Mouse (Mus musculus) midbrain, embryonic 13.5 days (tissue): ENCODE results near the gene Mmp21. TPM values are rescaled to one million over a fixed set of nuclear protein-coding genes. Genes with fewer than 3 reads are reported as not detected.
"Not testable (repeated sequence)": the region's sequence is repeated elsewhere in the genome, so short reads cannot be mapped to it uniquely, and the experiment has no call there.

Experiments used
- ATAC-seq: fragments of 200-750 bp; cut with Nextera tagmentation; 2 replicates; pipeline ENCODE4 v1.8.0; 2017; ENCODE audit warnings: mild to moderate bottlenecking, moderate TSS enrichment, moderate library complexity
- H3K27ac ChIP-seq: fragments of 300-500 bp; sonication (generic); 2 replicates; pipeline ENCODE4 v1.5.1; 2015; ENCODE audit warnings: inconsistent platforms, mild to moderate bottlenecking, moderate library complexity
- H3K27me3 ChIP-seq: fragments of 300-500 bp; sonication (generic); 2 replicates; pipeline ENCODE4 v1.6.1; 2015; ENCODE audit warnings: mild to moderate bottlenecking, inconsistent platforms
- H3K36me3 ChIP-seq: fragments of 300-500 bp; sonication (generic); 2 replicates; pipeline ENCODE4 v1.6.1; 2015; ENCODE audit warnings: mild to moderate bottlenecking, inconsistent platforms
- H3K4me1 ChIP-seq: fragments of 300-500 bp; sonication (generic); replicated peaks from 2 replicates; pipeline ENCODE4 v1.6.1; 2015; ENCODE audit warnings: inconsistent platforms
- H3K4me2 ChIP-seq: fragments of 300-500 bp; sonication (generic); replicated peaks from 2 replicates; pipeline ENCODE4 v1.6.1; 2015; ENCODE audit warnings: moderate library complexity, mild to moderate bottlenecking, inconsistent platforms
- H3K4me3 ChIP-seq: fragments of 300-500 bp; sonication (generic); replicated peaks from 2 replicates; pipeline ENCODE4 v1.5.1; 2015; ENCODE audit warnings: mild to moderate bottlenecking, inconsistent platforms
- H3K9ac ChIP-seq: fragments of 300-500 bp; sonication (generic); replicated peaks from 2 replicates; pipeline ENCODE4 v1.6.1; 2015; ENCODE audit warnings: mild to moderate bottlenecking, inconsistent platforms
- H3K9me3 ChIP-seq: fragments of 300-500 bp; sonication (generic); 2 replicates; pipeline ENCODE4 v1.6.1; 2016; ENCODE audit warnings: mild to moderate bottlenecking, inconsistent platforms
- WGBS: fragments of 180-500 bp; shearing (Covaris S2); methylation state at CpG from one replicate; pipeline ENCODE4 v1.1.7; 2015; 5-methylcytosine and 5-hydroxymethylcytosine counted together
- polyA plus RNA-seq: library from polyadenylated mRNA; unstranded; fragments of >200 nt; fragmentation: Nextera tagmentation; extraction: Ambion mirVana; gene quantifications from 2 replicates; pipeline ENCODE4 v1.2.1, GENCODE M21; 2015

The Mmp21 gene
- polyA plus RNA-seq, 1 experiment from 2014 or later = 0.17 TPM

GRCm38 (mm10) chr7:133698021-133698709 is 18.3 kb upstream of the Mmp21 start:
- H3K27me3 ChIP-seq = no peaks in the 10 kb centered on the region
- H3K4me2 ChIP-seq = no peak overlapping the region
- no peak for ATAC-seq
- no peak overlapping the region for H3K27ac ChIP-seq
- H3K9me3 ChIP-seq = no peaks in the 10 kb centered on the region
- no peaks in the 10 kb centered on the region for H3K4me1 ChIP-seq
- WGBS = 87% methylated on average over 12 of the region's 12 CpGs
- H3K36me3 ChIP-seq = peaks cover 44% of the 10 kb centered on the region
- no peak overlapping the region for H3K4me3 ChIP-seq
- no peak overlapping the region for H3K9ac ChIP-seq

GRCm38 (mm10) chr7:133685644-133686043 is 5.8 kb upstream of the Mmp21 start:
- H3K36me3 ChIP-seq = peaks cover 48% of the 10 kb centered on the region
- ATAC-seq, H3K4me2 ChIP-seq, H3K4me3 ChIP-seq, H3K9me3 ChIP-seq, H3K27me3 ChIP-seq, H3K4me1 ChIP-seq, H3K27ac ChIP-seq, H3K9ac ChIP-seq: not testable (repeated sequence)

- Histone ChIP-seq H3K4me2 (no peak overlapping the region), H3K9me3 (peaks cover 8% of the 10 kb centered on the region), H3K4me3 (no peak overlapping the region), H3K9ac (no peak overlapping the region), H3K27me3 (no peaks in the 10 kb centered on the region), H3K36me3 (peaks cover 39% of the 10 kb centered on the region), H3K4me1 (no peaks in the 10 kb centered on the region), H3K27ac (no peak overlapping the region)
- WGBS = 95% methylated on average over 6 of the region's 6 CpGs
- no peak for ATAC-seq
Observed at GRCm38 (mm10) chr7:133684701-133685100, 4.8 kb upstream of the Mmp21 start.

- H3K4me1 ChIP-seq = no peaks in the 10 kb centered on the region
- ATAC-seq = no peak
- WGBS = 85% methylated on average over 5 of the region's 5 CpGs
- H3K4me3 ChIP-seq = no peak overlapping the region
- H3K36me3 ChIP-seq = peaks cover 33% of the 10 kb centered on the region
- H3K9ac ChIP-seq = no peak overlapping the region
- no peak overlapping the region for H3K27ac ChIP-seq
- H3K27me3 ChIP-seq = no peaks in the 10 kb centered on the region
- peaks cover 8% of the 10 kb centered on the region for H3K9me3 ChIP-seq
- no peak overlapping the region for H3K4me2 ChIP-seq
Observed at GRCm38 (mm10) chr7:133684110-133684509, 4.2 kb upstream of the Mmp21 start.

GRCm38 (mm10) chr7:133683626-133684025 is 3.8 kb upstream of the Mmp21 start:
- H3K9me3 ChIP-seq = peaks cover 7% of the 10 kb centered on the region
- peaks cover 28% of the 10 kb centered on the region for H3K36me3 ChIP-seq
- no peak overlapping the region for H3K4me2 ChIP-seq
- H3K4me3 ChIP-seq = no peak overlapping the region
- no peaks in the 10 kb centered on the region for H3K4me1 ChIP-seq
- H3K27ac ChIP-seq = no peak overlapping the region
- no peak for ATAC-seq
- no peak overlapping the region for H3K9ac ChIP-seq
- 86% methylated on average over 5 of the region's 5 CpGs for WGBS
- no peaks in the 10 kb centered on the region for H3K27me3 ChIP-seq

- no peak overlapping the region for H3K4me3 ChIP-seq
- 62% methylated on average over 4 of the region's 4 CpGs for WGBS
- no peaks in the 10 kb centered on the region for H3K4me1 ChIP-seq
- H3K9me3 ChIP-seq = no peaks in the 10 kb centered on the region
- H3K4me2 ChIP-seq = no peak overlapping the region
- ATAC-seq = no peak
- H3K27me3 ChIP-seq = no peaks in the 10 kb centered on the region
- H3K27ac ChIP-seq = no peak overlapping the region
- H3K9ac ChIP-seq = no peak overlapping the region
- H3K36me3 ChIP-seq = peaks cover 6% of the 10 kb centered on the region; the same call in 1 of the 2 replicates
Observed at GRCm38 (mm10) chr7:133679439-133679838, 422 bp downstream of the Mmp21 start.

GRCm38 (mm10) chr7:133678716-133679115 is 1.1 kb downstream of the Mmp21 start:
- H3K4me3 ChIP-seq = no peak overlapping the region
- H3K4me1 ChIP-seq = no peaks in the 10 kb centered on the region
- no peak overlapping the region for H3K27ac ChIP-seq
- H3K4me2 ChIP-seq = no peak overlapping the region
- H3K9ac ChIP-seq = no peak overlapping the region
- no peaks in the 10 kb centered on the region for H3K9me3 ChIP-seq
- H3K36me3 ChIP-seq = peaks cover 8% of the 10 kb centered on the region
- H3K27me3 ChIP-seq = no peaks in the 10 kb centered on the region
- 90% methylated on average over 8 of the region's 8 CpGs for WGBS
- no peak for ATAC-seq

GRCm38 (mm10) chr7:133676002-133676401 is 3.9 kb downstream of the Mmp21 start:
- no peak overlapping the region for H3K4me2 ChIP-seq
- H3K9me3 ChIP-seq = no peaks in the 10 kb centered on the region
- H3K9ac ChIP-seq = no peak overlapping the region
- H3K4me1 ChIP-seq = no peaks in the 10 kb centered on the region
- no peak overlapping the region for H3K4me3 ChIP-seq
- 65% methylated on average over 9 of the region's 9 CpGs for WGBS
- no peak overlapping the region for H3K27ac ChIP-seq
- no peak for ATAC-seq
- H3K36me3 ChIP-seq = peaks cover 35% of the 10 kb centered on the region
- H3K27me3 ChIP-seq = no peaks in the 10 kb centered on the region

GRCm38 (mm10) chr7:133670846-133671245 is 9.0 kb downstream of the Mmp21 start:
- ATAC-seq = no peak
- no peak overlapping the region for H3K4me3 ChIP-seq
- no peak overlapping the region for H3K9ac ChIP-seq
- WGBS = 92% methylated on average over 3 of the region's 3 CpGs
- no peaks in the 10 kb centered on the region for H3K27me3 ChIP-seq
- no peak overlapping the region for H3K4me2 ChIP-seq
- no peaks in the 10 kb centered on the region for H3K4me1 ChIP-seq
- no peaks in the 10 kb centered on the region for H3K9me3 ChIP-seq
- H3K27ac ChIP-seq = no peak overlapping the region
- peaks cover 81% of the 10 kb centered on the region for H3K36me3 ChIP-seq

GRCm38 (mm10) chr7:133669946-133670345 is 9.9 kb downstream of the Mmp21 start:
- peaks cover 89% of the 10 kb centered on the region for H3K36me3 ChIP-seq
- H3K9me3 ChIP-seq = no peaks in the 10 kb centered on the region
- no peak overlapping the region for H3K27ac ChIP-seq
- no peak for ATAC-seq
- H3K9ac ChIP-seq = no peak overlapping the region
- H3K27me3 ChIP-seq = no peaks in the 10 kb centered on the region
- 95% methylated on average over 9 of the region's 9 CpGs for WGBS
- H3K4me1 ChIP-seq = no peaks in the 10 kb centered on the region
- H3K4me2 ChIP-seq = no peak overlapping the region
- no peak overlapping the region for H3K4me3 ChIP-seq

GRCm38 (mm10) chr7:133669071-133669470 is 10.8 kb downstream of the Mmp21 start:
- peaks cover 93% of the 10 kb centered on the region for H3K36me3 ChIP-seq
- WGBS = 100% methylated on average over 1 of the region's 1 CpGs
- H3K9me3 ChIP-seq = no peaks in the 10 kb centered on the region
- no peak overlapping the region for H3K27ac ChIP-seq
- H3K4me2 ChIP-seq = no peak overlapping the region
- H3K4me3 ChIP-seq = no peak overlapping the region
- no peak for ATAC-seq
- no peak overlapping the region for H3K9ac ChIP-seq
- no peaks in the 10 kb centered on the region for H3K4me1 ChIP-seq
- H3K27me3 ChIP-seq = no peaks in the 10 kb centered on the region

GRCm38 (mm10) chr7:133662467-133662866 is 17.4 kb downstream of the Mmp21 start:
- Histone ChIP-seq H3K9ac (no peak overlapping the region), H3K27me3 (no peaks in the 10 kb centered on the region), H3K36me3 (peaks cover 95% of the 10 kb centered on the region), H3K4me1 (no peaks in the 10 kb centered on the region), H3K27ac (no peak overlapping the region), H3K9me3 (no peaks in the 10 kb centered on the region), H3K4me2 (no peak overlapping the region), H3K4me3 (no peak overlapping the region)
- ATAC-seq = no peak
- 88% methylated on average over 1 of the region's 1 CpGs for WGBS

- Histone ChIP-seq H3K4me2 (no peak overlapping the region), H3K4me1 (no peaks in the 10 kb centered on the region), H3K4me3 (no peak overlapping the region), H3K27ac (no peak overlapping the region), H3K9ac (no peak overlapping the region), H3K36me3 (peaks cover 88% of the 10 kb centered on the region), H3K9me3 (no peaks in the 10 kb centered on the region), H3K27me3 (no peaks in the 10 kb centered on the region)
- 91% methylated on average over 6 of the region's 6 CpGs for WGBS
- ATAC-seq = no peak
Observed at GRCm38 (mm10) chr7:133645716-133646115, 34.1 kb downstream of the Mmp21 start.
